Mouse (Mus musculus) kidney, adult 2 months (tissue): Measurements from ENCODE around the gene Nktr. TPM values are rescaled to one million over a fixed set of nuclear protein-coding genes. Genes with fewer than 3 reads are reported as not detected.

Experiments used
- DNase-seq: peaks from one replicate; pipeline ENCODE4 v3.0.0; 2021
- H3K27ac ChIP-seq: fragments of 200-500 bp; 2 replicates; pipeline ENCODE4 v1.5.1; 2012; ENCODE audit warnings: low read depth, low read length, control low read depth, inconsistent platforms; ENCODE audit not compliant: insufficient read depth
- H3K27me3 ChIP-seq: fragments of 200-500 bp; replicated peaks from 2 replicates; pipeline ENCODE4 v1.6.1; 2012; ENCODE audit warnings: mild to moderate bottlenecking, moderate library complexity, low read length, inconsistent platforms; ENCODE audit not compliant: control insufficient read depth, insufficient read depth
- H3K36me3 ChIP-seq: fragments of 200-500 bp; 2 replicates; pipeline ENCODE4 v1.6.1; 2012; ENCODE audit warnings: mild to moderate bottlenecking, moderate library complexity, low read length, inconsistent platforms; ENCODE audit not compliant: control insufficient read depth, insufficient read depth
- H3K4me1 ChIP-seq: fragments of 200-500 bp; 2 replicates; pipeline ENCODE4 v1.6.1; 2011; ENCODE audit warnings: low read length; ENCODE audit not compliant: control insufficient read depth, insufficient read depth
- H3K4me3 ChIP-seq: fragments of 200-500 bp; 2 replicates; pipeline ENCODE4 v1.5.1; 2011; ENCODE audit warnings: mild to moderate bottlenecking, low read depth, low read length, control low read depth; ENCODE audit not compliant: insufficient read depth
- CTCF ChIP-seq: fragments of 200-500 bp; conservative IDR thresholded peaks from 2 replicates; pipeline ENCODE4 v1.5.1; 2011; ENCODE audit warnings: low read depth, mild to moderate bottlenecking, control low read depth, low read length, moderate library complexity, mixed read lengths; ENCODE audit not compliant: insufficient read depth, insufficient read length
- POLR2A ChIP-seq: fragments of 200-500 bp; IDR thresholded peaks from one replicate; pipeline ENCODE4 v1.6.1; 2011; ENCODE audit warnings: low read depth, low read length, control low read depth
- WGBS: fragments of 180-500 bp; shearing (Covaris S2); methylation state at CpG from one replicate; pipeline ENCODE4 v1.1.7; 2018; 5-methylcytosine and 5-hydroxymethylcytosine counted together
- polyA plus RNA-seq: library from polyadenylated mRNA; depleted of rRNA; stranded (reverse); fragments of >200 nt; gene quantifications from 2 replicates; pipeline ENCODE4 v1.2.3, GENCODE M21; 2012

The Nktr gene
- polyA plus RNA-seq, 1 experiment = 24.8 TPM

DNA sequence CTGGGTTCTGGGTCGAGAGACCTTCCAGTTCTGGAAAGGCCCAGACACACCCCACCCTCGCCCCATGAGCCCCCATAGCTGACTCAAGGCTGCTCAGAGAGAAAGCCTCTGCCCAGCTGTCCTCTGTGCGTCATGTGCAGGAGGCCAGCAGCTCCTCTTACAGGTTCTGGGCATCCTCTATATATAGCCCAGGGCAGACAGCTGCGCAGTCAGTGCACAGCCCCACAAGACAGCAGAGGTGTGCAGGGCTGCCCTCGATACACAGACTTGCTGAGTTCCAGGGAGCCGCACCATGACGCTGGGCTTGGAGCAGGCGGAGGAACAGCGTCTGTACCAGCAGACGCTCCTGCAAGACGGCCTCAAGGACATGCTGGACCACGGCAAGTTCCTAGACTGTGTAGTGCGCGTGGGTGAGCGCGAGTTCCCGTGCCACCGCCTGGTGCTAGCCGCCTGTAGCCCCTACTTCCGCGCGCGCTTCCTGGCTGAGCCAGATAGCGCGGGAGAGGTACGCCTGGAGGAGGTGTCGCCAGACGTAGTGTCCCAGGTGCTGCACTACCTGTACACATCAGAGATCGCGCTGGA, 58.6 kb downstream of the Nktr start, which contains the start of gene Klhl40:
Klhl40 (plus strand) TSS at position 124 of the 582 bp plus-strand sequence.
- DNase-seq = no peak
- 16% methylated on average over 30 of the region's 30 CpGs for WGBS

DNA sequence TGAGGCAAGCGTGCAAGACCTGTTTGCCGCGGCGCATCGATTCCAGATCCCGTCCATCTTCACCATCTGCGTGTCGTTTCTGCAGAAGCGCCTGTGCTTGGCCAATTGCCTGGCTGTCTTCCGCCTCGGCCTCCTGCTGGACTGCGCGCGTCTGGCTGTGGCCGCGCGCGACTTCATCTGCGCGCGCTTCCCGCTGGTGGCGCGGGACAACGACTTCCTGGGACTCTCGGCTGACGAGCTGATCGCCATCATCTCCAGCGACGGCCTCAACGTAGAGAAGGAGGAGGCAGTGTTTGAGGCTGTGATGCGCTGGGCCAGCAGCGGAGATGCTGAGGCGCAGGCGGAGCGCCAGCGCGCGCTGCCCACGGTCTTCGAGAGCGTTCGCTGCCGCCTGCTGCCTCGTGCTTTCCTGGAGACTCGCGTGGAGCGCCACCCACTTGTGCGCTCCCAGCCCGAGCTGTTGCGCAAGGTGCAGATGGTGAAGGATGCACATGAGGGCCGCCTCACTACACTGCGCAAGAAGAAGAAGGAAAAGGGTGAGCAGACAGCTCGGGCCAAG, 59.2 kb downstream of the Nktr start:
- no peak for DNase-seq
- H3K4me1 ChIP-seq = no peaks in the 10 kb centered on the region
- H3K27ac ChIP-seq = no peak overlapping the region
- WGBS = 15% methylated on average over 54 of the region's 54 CpGs
- no peaks in the 10 kb centered on the region for H3K36me3 ChIP-seq
- no peaks in the 10 kb centered on the region for H3K27me3 ChIP-seq
- TF ChIP-seq POLR2A (no peak), CTCF (no peak)
- H3K4me3 ChIP-seq = no peak overlapping the region

More for the DNA sequence above, 58.6 kb downstream of the Nktr start, which contains the start of gene Klhl40:
- no peak for TF ChIP-seq CTCF
- TF ChIP-seq POLR2A = no peak
- H3K27me3 ChIP-seq = no peaks in the 10 kb centered on the region
- H3K4me1 ChIP-seq = no peaks in the 10 kb centered on the region
- no peak within 1 kb of the TSS for H3K27ac ChIP-seq
- no peaks in the 10 kb centered on the region for H3K36me3 ChIP-seq
- no peak within 1 kb of the TSS for H3K4me3 ChIP-seq

DNA sequence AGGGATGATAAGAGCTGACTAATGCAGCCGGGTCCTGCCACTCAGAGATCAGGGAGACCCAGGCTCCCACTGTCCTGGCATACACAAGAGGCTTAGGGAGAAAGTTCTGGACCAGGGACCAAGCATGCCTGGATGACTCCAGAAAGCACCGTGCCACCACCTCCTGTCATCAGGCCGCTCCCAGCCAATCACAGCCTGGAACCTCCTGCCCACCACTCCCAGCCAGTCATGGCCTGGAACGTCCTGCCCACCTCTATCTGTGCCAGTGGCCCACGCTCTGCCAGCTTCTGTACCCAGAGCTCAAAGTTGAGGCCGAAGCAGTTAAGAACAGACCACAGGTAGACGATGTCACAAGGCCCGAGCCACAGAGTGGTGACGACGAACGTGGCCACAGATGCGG, 65.8 kb downstream of the Nktr start:
- Histone ChIP-seq H3K36me3 (no peaks in the 10 kb centered on the region), H3K4me3 (no peak overlapping the region), H3K4me1 (no peaks in the 10 kb centered on the region), H3K27me3 (no peaks in the 10 kb centered on the region), H3K27ac (no peak overlapping the region)
- no peak for TF ChIP-seq CTCF
- no peak for TF ChIP-seq POLR2A
- 83% methylated on average over 12 of the region's 12 CpGs for WGBS
- DNase-seq = no peak

DNA sequence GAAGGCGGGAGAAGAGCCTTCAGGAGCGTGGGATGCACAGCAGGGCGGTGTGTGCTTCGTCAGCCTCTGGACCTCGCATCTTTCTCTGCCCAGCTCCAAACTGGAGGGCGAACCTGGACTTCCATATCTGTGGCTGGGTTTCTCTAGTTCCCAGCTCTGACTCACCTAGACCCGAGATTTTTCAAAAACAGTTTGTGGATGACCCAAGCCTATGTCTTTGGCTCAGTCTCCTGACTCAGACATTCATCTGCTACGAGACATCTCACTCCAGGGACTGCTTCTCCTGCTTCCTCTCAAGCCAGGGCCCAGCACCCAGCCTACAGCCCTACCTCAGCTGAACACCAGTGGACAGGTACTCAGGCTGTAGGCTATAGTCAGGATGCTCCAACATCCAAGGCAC, 66.3 kb downstream of the Nktr start:
- no peak for DNase-seq
- WGBS = 87% methylated on average over 8 of the region's 8 CpGs
- no peak for TF ChIP-seq CTCF
- TF ChIP-seq POLR2A = no peak
- Histone ChIP-seq H3K36me3 (no peaks in the 10 kb centered on the region), H3K4me1 (no peaks in the 10 kb centered on the region), H3K27me3 (no peaks in the 10 kb centered on the region), H3K27ac (no peak overlapping the region), H3K4me3 (no peak overlapping the region)

DNA sequence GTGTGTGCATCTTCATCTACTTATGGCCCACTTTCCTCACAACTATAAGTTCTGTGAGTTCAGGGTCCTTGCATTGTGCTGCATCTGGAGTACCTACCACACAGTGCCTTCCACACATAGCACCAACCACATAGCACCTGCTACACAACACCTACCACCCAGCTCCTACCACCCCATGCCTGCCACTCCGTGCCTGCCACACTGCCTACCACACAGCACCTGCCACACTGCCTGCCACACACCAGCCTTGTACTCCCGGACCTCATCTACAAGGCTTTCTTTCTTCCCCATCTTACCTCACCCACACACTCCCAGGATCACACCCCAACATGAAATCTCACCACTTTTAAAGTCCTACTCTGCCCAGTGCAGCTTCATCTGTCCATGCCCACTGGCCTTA, 67.4 kb downstream of the Nktr start:
- WGBS = 74% methylated on average over 2 of the region's 2 CpGs
- TF ChIP-seq POLR2A (no peak), CTCF (no peak)
- no peaks in the 10 kb centered on the region for H3K4me1 ChIP-seq
- H3K27me3 ChIP-seq = no peaks in the 10 kb centered on the region
- H3K27ac ChIP-seq = no peak overlapping the region
- no peak overlapping the region for H3K4me3 ChIP-seq
- H3K36me3 ChIP-seq = no peaks in the 10 kb centered on the region
- no peak for DNase-seq

DNA sequence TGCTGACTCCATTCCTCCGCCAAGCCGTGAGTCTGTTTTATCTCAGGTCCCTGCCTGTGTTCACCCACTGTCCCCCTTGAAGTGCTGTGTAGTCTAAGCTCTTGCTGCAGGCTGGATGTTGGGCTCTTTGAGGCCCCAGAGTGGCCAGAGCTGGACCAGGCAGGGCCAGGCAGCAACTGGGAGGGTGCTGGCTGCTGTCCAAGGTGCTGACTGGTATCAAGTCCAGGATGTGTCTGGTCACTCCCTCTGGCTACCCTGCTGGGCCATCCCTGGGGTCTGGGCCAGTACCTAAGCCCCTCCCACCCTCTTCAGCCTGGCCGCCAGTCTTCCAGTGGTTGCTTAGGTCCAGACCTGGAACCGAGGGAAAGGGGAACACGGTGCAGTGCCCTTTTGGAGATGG, 72.2 kb downstream of the Nktr start:
- DNase-seq = peak; percentile 67
- TF ChIP-seq POLR2A (no peak), CTCF (no peak)
- Histone ChIP-seq H3K4me1 (no peaks in the 10 kb centered on the region), H3K27ac (0 out of 2 replicates have a peak overlapping the region, but pooled peaks have one; percentile 2), H3K4me3 (no peak overlapping the region), H3K27me3 (no peaks in the 10 kb centered on the region), H3K36me3 (no peaks in the 10 kb centered on the region)
- 10% methylated on average over 5 of the region's 5 CpGs for WGBS

DNA sequence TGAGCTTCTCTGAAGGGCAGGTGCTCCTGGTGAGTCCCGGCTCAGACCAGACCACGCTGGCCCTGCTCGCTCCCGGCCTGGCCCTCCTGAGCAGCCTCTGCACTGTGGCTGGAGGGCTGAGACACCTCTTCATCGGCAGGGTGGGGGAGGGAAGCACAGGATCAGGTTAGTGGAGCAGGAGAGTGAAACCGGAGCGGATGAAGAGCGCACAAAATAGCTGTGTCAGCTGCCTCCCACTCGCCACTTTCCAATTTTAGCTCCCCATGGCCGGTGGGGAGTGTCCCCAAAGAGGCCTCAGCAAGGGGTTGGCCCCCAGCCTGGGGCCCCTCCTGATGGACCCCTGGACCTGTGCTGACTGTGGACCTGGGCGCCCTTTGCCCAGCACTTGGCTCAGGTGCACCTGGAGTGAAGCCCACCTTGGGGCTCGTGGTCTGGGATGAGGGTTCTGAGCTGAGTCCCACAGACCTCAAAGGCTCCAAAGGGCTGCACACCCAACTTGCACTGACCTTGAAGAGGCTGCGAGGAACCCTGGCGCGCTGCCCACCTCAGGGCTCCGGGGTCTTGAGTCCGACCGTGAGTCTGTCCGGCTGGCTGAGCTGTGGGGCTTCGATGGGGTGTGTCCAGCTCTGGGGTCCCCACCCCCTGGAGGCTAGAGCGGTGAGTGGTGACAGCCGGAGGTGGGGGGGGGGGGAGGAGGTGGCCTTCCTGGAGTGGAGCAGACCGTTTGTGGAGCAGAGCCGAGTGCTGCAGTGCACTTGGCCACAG, 73.0 kb downstream of the Nktr start, which contains the start of gene Hhatl:
Hhatl (minus strand) TSS at position 751 of the 765 bp plus-strand sequence.
- TF ChIP-seq POLR2A (no peak), CTCF (no peak)
- no peaks in the 10 kb centered on the region for H3K27me3 ChIP-seq
- peak; percentile 46 for DNase-seq
- peak within 1 kb of the TSS; percentile 11 for H3K4me3 ChIP-seq
- H3K36me3 ChIP-seq = no peaks in the 10 kb centered on the region
- 29% methylated on average over 24 of the region's 24 CpGs for WGBS
- H3K4me1 ChIP-seq = no peaks in the 10 kb centered on the region
- H3K27ac ChIP-seq = 0 out of 2 replicates have a peak within 1 kb of the TSS, but pooled peaks have one; percentile 2
